Mouse (Mus musculus) E14TG2a.4 (cell line): ENCODE data around the gene Hoxb4.
A peak's percentile ranks its signal among the peaks of the same experiment; 100 is the strongest.

Experiments used
- H3K27me3 ChIP-seq: 2 replicates; pipeline ENCODE4 v1.6.1; 2014; ENCODE audit warnings: low read length, control low read depth; ENCODE audit not compliant: insufficient read depth
- H3K36me3 ChIP-seq: 2 replicates; pipeline ENCODE4 v1.6.1; 2014; ENCODE audit warnings: low read length, control low read depth; ENCODE audit not compliant: insufficient read depth
- H3K4me1 ChIP-seq: replicated peaks from 2 replicates; pipeline ENCODE4 v1.6.1; 2014; ENCODE audit warnings: low read depth, low read length, control low read depth
- H3K4me3 ChIP-seq: replicated peaks from 2 replicates; pipeline ENCODE4 v1.5.1; 2014; ENCODE audit warnings: mild to moderate bottlenecking, low read length
- H3K9me3 ChIP-seq: 2 replicates; pipeline ENCODE4 v1.6.1; 2014; ENCODE audit warnings: low read length, control low read depth
- CTCF ChIP-seq: conservative IDR thresholded peaks from 2 replicates; pipeline ENCODE4 v1.5.1; 2014; ENCODE audit warnings: low read length
- NANOG ChIP-seq: IDR thresholded peaks from 2 replicates; pipeline ENCODE4 v1.6.1; 2014; ENCODE audit warnings: borderline replicate concordance, low read length, mixed read lengths
- POU5F1 ChIP-seq: IDR thresholded peaks from 2 replicates; pipeline ENCODE4 v1.6.1; 2014; ENCODE audit warnings: low read length, borderline replicate concordance

The Hoxb4 gene

DNA sequence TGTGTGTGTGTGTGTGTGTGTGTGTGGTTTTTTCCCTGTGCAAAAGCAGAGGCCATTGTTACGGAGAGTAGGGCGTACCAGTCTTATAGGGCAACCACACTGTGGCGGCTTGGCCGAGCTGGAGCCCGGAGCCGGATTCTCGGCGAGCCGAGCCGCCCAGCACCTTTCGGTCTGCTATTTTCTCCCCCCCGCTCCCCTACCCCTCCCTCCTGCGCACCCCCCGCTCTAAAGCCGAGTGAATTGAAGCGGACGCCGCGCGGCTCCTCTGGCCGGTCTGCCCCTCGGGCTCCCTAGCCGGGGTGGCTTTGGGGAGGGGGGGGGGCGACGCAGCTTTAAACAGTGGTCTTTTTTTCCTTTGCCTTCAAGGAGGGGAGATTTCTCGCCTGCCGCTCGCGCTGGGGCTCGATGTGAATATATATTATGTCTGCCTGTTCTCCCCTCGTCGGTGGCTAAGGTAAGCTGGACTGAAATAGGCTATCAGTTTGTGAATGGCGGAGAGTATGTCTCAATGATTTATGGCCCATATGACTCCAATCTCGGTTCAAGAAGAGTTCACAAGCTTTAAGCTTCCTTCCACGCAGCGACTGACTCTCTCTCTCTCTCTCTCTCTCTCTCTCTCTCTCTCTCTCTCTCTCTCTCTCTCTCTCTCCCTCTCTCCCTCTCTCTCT, 22.8 kb downstream of the Hoxb4 start:
- peaks cover 99% of the 10 kb centered on the region for H3K27me3 ChIP-seq
- no peaks in the 10 kb centered on the region for H3K36me3 ChIP-seq
- TF ChIP-seq NANOG (no peak), CTCF (no peak), POU5F1 (no peak)
- H3K4me1 ChIP-seq, result peaks cover 29% of the 10 kb centered on the region
- no peak overlapping the region for H3K4me3 ChIP-seq
- no peaks in the 10 kb centered on the region for H3K9me3 ChIP-seq

DNA sequence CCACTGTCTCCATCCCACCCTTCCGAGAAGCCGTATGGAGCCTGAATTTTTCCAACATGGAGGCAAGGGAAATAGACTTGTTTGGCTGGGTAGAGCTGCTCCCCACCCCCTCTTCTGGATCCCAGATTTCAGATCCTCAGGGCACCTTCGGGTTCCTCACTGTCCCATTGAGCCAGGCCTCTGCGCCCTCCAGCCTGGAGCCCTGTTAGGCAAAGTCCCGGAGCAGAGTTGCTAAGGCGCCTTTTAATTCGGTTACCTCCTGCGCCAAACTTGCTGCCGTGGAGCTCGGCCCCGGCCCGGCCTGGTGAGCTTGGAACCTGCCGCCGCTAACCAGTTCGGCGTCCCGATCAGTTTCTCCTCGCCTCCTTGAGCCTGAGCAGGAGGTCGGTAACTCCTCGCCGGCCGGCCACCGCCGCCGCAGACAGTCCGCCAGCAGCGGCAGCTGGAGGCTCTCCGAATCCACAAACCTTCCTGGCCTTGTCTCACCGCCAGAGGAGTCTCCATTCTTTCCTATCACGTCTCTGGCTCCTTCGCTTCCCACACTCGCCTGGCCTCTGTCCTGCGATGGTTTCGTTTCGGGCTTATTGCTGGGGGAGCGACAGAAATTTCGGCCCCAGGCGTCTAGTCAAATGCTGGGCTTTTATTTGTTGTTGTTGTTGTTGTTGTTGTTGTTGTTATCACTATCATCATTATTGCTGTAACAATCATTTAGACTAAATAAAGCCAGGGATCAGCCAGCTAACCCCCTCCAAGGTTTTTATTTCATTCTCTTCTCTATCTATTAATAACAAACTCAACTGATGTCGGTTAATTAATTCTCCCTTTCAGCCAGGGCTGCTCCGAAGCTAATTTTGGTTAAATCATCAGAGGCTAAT, 23.9 kb downstream of the Hoxb4 start:
- TF ChIP-seq CTCF (no peak), NANOG (no peak), POU5F1 (no peak)
- Histone ChIP-seq H3K36me3 (no peaks in the 10 kb centered on the region), H3K9me3 (no peaks in the 10 kb centered on the region)

DNA sequence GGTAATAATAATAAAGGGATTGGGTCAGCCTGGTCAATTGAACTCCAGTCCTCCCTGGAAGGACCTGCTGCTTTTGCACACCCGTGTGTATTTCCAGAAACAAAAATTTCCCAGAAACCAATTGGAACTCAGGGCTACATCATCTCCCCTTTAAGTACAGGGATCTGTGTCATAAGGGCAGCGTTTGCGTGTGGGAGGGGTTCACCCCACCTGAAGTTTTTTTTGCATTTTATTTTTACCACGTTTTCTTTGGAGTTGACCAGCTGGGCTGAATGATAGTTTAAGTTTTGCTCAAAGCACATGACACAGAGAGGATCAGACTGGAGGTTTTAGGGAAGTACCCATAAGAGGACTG, 24.5 kb downstream of the Hoxb4 start:
- peaks cover 39% of the 10 kb centered on the region for H3K4me1 ChIP-seq
- no peak for TF ChIP-seq CTCF
- no peak for TF ChIP-seq POU5F1
- no peak for TF ChIP-seq NANOG
- peaks cover 96% of the 10 kb centered on the region for H3K27me3 ChIP-seq
- H3K36me3 ChIP-seq, result no peaks in the 10 kb centered on the region
- no peak overlapping the region for H3K4me3 ChIP-seq
- H3K9me3 ChIP-seq, result no peaks in the 10 kb centered on the region

More for the DNA sequence above, 23.9 kb downstream of the Hoxb4 start:
- Histone ChIP-seq H3K27me3 (peaks cover 99% of the 10 kb centered on the region), H3K4me1 (peaks cover 39% of the 10 kb centered on the region), H3K4me3 (0 out of 2 replicates have a peak overlapping the region, but pooled peaks have one; percentile 8)

DNA sequence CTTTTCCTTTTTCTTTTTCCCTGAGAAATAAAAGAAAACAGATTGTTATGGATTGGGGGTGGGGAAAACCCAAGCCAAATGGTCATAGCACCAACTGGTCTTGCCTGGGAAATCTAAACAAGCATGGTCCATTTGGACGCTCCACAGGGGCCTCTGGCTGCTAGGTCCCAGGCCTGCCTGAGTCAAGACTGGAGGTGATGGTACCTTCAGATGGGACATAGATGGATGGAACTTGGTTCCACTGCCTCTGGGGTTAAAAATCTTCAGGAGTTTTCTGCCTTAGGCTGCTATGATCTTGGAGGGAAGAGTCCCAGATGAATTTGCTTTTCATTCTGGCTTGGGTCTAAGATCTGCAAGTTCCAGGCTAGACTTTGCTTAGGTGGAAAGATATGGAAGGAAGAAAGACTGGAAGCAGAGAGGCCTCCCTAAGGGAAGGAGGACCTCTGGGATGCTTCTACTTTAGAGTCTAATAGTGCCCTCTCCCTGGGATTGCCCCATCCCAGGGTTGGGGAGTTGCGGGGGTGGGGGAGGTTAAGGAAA, 25.2 kb downstream of the Hoxb4 start:
- Histone ChIP-seq H3K9me3 (no peaks in the 10 kb centered on the region), H3K36me3 (no peaks in the 10 kb centered on the region), H3K4me3 (no peak overlapping the region), H3K4me1 (peaks cover 39% of the 10 kb centered on the region), H3K27me3 (peaks cover 95% of the 10 kb centered on the region)
- TF ChIP-seq POU5F1 (no peak), NANOG (no peak), CTCF (no peak)

DNA sequence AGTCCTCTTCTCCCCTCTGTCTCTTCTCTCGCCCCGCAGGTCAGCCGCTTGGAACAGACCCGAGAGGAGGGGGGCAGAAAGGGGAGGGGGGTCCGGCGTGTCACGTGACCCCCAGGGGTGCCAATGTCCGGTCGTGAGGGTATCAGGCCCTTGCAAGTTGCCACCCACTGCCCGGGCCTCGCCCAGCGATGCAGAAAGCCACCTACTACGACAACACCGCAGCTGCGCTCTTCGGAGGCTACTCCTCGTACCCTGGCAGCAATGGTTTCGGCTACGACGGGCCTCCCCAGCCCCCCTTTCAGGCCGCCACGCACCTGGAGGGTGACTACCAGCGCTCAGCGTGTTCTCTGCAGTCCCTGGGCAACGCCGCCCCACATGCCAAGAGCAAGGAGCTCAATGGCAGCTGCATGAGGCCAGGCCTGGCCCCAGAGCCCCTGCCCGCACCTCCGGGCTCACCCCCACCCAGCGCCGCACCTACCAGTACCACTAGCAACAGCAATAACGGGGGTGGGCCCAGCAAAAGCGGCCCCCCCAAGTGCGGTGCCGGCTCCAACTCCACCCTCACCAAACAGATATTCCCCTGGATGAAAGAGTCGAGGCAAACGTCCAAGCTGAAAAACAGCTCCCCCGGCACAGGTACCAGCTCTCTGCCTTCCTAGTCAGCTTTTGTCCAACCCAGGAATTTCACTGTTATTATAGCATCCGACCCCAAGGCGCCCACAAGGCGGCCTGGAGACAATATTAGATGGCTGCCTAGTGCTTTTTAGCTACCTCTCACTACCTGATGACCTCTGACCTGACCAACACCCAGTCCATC, 26.2 kb downstream of the Hoxb4 start:
- peaks cover 95% of the 10 kb centered on the region for H3K27me3 ChIP-seq
- peaks cover 39% of the 10 kb centered on the region for H3K4me1 ChIP-seq
- TF ChIP-seq NANOG (no peak), CTCF (no peak), POU5F1 (no peak)
- H3K36me3 ChIP-seq, result no peaks in the 10 kb centered on the region
- H3K4me3 ChIP-seq, result peak overlapping the region; percentile 26; the same call in 1 of the 2 replicates
- H3K9me3 ChIP-seq, result no peaks in the 10 kb centered on the region

DNA sequence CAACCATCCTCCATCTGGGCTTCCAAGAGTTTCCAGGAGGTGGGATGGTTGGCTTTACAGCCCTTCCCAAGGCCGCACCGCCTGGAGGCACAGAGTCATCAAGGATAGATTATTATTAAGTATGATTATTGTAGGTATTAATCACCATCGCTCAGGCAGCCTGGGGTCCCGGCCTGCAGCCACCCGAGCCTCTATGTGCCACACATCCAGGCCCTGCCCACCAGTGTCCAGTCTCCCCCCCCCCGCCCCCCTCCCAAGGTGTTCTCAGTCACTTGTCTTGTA, 26.8 kb downstream of the Hoxb4 start:
- no peak for TF ChIP-seq CTCF
- no peak for TF ChIP-seq NANOG
- no peak for TF ChIP-seq POU5F1
- H3K9me3 ChIP-seq, result no peaks in the 10 kb centered on the region
- no peak overlapping the region for H3K4me3 ChIP-seq
- H3K4me1 ChIP-seq, result peaks cover 43% of the 10 kb centered on the region
- no peaks in the 10 kb centered on the region for H3K36me3 ChIP-seq
- peaks cover 95% of the 10 kb centered on the region for H3K27me3 ChIP-seq

DNA sequence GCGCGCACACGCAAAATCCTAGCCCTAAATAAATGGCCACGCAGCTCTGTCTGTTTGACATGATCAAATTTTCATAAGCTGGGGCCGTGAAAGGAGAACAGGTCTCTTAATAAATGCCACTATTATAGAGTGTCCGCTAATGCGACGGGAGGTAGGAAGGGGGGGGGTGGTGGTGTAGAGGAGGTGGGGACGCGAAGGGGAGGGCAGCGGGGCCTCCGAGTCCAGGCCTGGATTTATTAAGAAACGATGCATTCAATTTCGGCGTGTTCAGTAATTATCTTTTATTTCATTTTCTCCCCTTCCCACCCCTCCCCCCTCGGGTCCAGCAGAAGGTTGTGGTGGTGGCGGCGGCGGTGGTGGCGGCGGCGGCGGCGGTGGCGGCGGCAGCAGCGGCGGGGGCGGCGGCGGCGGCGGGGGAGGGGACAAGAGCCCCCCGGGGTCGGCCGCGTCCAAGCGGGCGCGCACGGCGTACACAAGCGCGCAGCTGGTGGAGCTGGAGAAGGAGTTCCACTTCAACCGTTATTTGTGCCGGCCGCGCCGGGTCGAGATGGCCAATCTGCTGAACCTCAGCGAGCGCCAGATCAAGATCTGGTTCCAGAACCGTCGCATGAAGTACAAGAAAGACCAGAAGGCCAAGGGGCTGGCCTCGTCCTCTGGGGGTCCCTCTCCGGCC, 27.3 kb downstream of the Hoxb4 start:
- TF ChIP-seq NANOG (no peak), POU5F1 (no peak), CTCF (no peak)
- H3K36me3 ChIP-seq, result no peaks in the 10 kb centered on the region
- no peaks in the 10 kb centered on the region for H3K9me3 ChIP-seq
- H3K4me3 ChIP-seq, result peak overlapping the region; percentile 66
- H3K4me1 ChIP-seq, result peaks cover 46% of the 10 kb centered on the region
- peaks cover 95% of the 10 kb centered on the region for H3K27me3 ChIP-seq
